Mouse (Mus musculus) midbrain, embryonic 14.5 days (tissue): ENCODE data around the gene Gm27179. TPM values are rescaled to one million over a fixed set of nuclear protein-coding genes. Genes with fewer than 3 reads are reported as not detected.
"Not testable (repeated sequence)": the region's sequence is repeated elsewhere in the genome, so short reads cannot be mapped to it uniquely, and the experiment has no call there.

ENCODE experiments used
- ATAC-seq: fragments of 200-750 bp; cut with Nextera tagmentation; 2 replicates; pipeline ENCODE4 v1.8.0; 2017; ENCODE audit warnings: moderate number of reproducible peaks, moderate library complexity; ENCODE audit not compliant: low FRiP score, low TSS enrichment
- DNase-seq: peaks from one replicate; pipeline ENCODE4 v3.0.0-alpha.2; 2015
- H3K27ac ChIP-seq: fragments of 300-500 bp; sonication (generic); replicated peaks from 2 replicates; pipeline ENCODE4 v1.5.1; 2014; ENCODE audit warnings: mild to moderate bottlenecking, low read depth, low read length, moderate library complexity
- H3K27me3 ChIP-seq: fragments of 300-500 bp; sonication (generic); 2 replicates; pipeline ENCODE4 v1.6.1; 2014; ENCODE audit warnings: low read length, control low read depth, mixed read lengths; ENCODE audit not compliant: control insufficient read depth, insufficient read depth
- H3K36me3 ChIP-seq: fragments of 300-500 bp; sonication (generic); 2 replicates; pipeline ENCODE4 v1.6.1; 2014; ENCODE audit warnings: low read length, control low read depth; ENCODE audit not compliant: control insufficient read depth, insufficient read depth
- H3K4me1 ChIP-seq: fragments of 300-500 bp; sonication (generic); 2 replicates; pipeline ENCODE4 v1.6.1; 2014; ENCODE audit warnings: mild to moderate bottlenecking, antibody characterized with exemption, low read length, control low read depth; ENCODE audit not compliant: control insufficient read depth, insufficient read depth
- H3K4me2 ChIP-seq: fragments of 300-500 bp; sonication (generic); 2 replicates; pipeline ENCODE4 v1.6.1; 2014; ENCODE audit warnings: mild to moderate bottlenecking, low read length, moderate library complexity
- H3K4me3 ChIP-seq: fragments of 300-500 bp; sonication (generic); replicated peaks from 2 replicates; pipeline ENCODE4 v1.5.1; 2014; ENCODE audit warnings: low read depth, low read length
- H3K9ac ChIP-seq: fragments of 300-500 bp; sonication (generic); replicated peaks from 2 replicates; pipeline ENCODE4 v1.6.1; 2014; ENCODE audit warnings: mild to moderate bottlenecking, low read length, moderate library complexity
- H3K9me3 ChIP-seq: fragments of 300-500 bp; sonication (generic); 2 replicates; pipeline ENCODE4 v1.6.1; 2016; ENCODE audit warnings: low read length, control low read depth, mixed read lengths; ENCODE audit not compliant: control insufficient read depth
- WGBS: fragments of 180-500 bp; shearing (Covaris S2); extraction: QIAGEN DNeasy Blood & Tissue Kit; methylation state at CpG from one replicate; pipeline ENCODE4 v1.1.7; 2014; 5-methylcytosine and 5-hydroxymethylcytosine counted together
- polyA plus RNA-seq: library from polyadenylated mRNA; unstranded; fragments of >200 nt; fragmentation: Nextera tagmentation; extraction: Ambion mirVana; gene quantifications from 2 replicates; pipeline ENCODE4 v1.2.1, GENCODE M21; 2014

Gene Gm27179
- polyA plus RNA-seq: not detected in 2 replicates

- not testable (repeated sequence) for DNase-seq, H3K36me3 ChIP-seq, H3K9ac ChIP-seq, H3K4me2 ChIP-seq, ATAC-seq, H3K9me3 ChIP-seq, H3K27me3 ChIP-seq, H3K4me1 ChIP-seq, H3K4me3 ChIP-seq, H3K27ac ChIP-seq
- no CpG with 5 or more reads among the region's 2 CpGs for WGBS
Measured at GRCm38 (mm10) chr14:69512449-69512848, at the start of gene Gm27179. Gene Gm27179, minus strand, starts transcription at chr14:69512549.

DNA sequence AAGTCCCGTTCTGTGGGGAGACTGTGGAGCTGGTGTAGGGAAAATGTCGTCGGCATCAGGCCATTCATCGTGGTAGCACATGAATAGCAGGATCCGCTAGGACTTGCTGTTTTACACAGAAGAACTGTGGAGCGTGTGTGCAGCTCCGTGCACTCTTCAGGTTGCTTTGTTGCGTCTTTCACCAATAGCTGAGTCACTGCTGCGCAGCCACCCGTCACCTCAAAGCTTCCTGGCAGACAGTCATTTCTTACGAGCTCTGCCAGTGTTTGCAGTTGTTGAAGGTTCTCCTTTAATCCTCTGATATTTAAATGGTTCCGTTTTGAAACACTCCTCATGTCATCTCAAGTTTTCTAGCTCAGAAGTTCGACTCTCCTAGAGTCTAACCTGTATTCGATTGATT, 45.2 kb upstream of the Gm27179 start:
- DNase-seq, H3K9ac ChIP-seq, H3K36me3 ChIP-seq, H3K27me3 ChIP-seq, ATAC-seq, H3K4me3 ChIP-seq, H3K9me3 ChIP-seq, H3K4me2 ChIP-seq, H3K27ac ChIP-seq, H3K4me1 ChIP-seq: not testable (repeated sequence)
- WGBS: no CpG with 5 or more reads among the region's 14 CpGs

GRCm38 (mm10) chr14:69556820-69557219, 44.5 kb upstream of the Gm27179 start:
- not testable (repeated sequence) for ATAC-seq, H3K9ac ChIP-seq, H3K4me2 ChIP-seq, DNase-seq, H3K27ac ChIP-seq, H3K9me3 ChIP-seq, H3K4me3 ChIP-seq, H3K27me3 ChIP-seq, H3K36me3 ChIP-seq, H3K4me1 ChIP-seq
- WGBS: no CpG with 5 or more reads among the region's 8 CpGs

DNA sequence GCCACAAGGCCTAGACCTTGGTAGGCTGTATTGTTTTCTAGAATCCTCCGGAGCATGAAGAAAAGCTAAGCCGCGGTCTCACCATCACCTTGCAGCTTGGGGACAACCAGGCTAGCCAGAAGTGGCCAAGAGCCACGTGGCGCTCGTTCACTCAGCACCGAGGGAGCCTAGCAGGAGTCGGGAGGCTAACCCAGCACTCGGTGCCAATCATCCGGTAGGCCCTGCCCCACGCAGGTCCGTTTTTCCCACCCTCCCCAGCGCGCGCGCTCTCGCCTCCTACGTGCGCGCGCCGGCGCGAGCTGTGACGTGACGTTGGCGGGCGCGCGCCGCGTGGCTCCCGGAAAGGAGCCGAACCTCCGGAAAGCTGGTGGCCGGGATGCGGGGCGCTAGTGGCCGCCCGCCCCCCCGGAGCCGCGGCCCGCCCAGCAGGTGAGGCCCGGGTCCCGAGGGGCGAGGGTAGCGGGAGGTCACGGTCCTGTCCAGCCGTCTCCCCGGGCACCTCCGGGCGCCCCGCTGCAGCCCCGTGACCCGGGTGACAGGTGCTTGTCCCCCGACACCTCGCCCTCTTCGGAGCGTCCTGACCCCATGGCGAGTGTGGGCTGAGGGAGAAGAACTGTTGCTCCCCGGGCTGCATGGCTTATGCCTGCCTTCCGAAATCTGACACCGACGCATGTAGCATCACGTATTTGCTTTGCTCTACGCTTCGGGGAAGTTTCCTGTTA, 42.9 kb upstream of the Gm27179 start, which contains the start of gene Entpd4b:
Entpd4b (plus strand) TSS at position 315 of the 722 bp plus-strand sequence.
- H3K27ac ChIP-seq, H3K9ac ChIP-seq, H3K27me3 ChIP-seq, DNase-seq, H3K4me2 ChIP-seq, H3K4me3 ChIP-seq, H3K4me1 ChIP-seq, H3K36me3 ChIP-seq, H3K9me3 ChIP-seq: not testable (repeated sequence)
- peak; percentile 92 for ATAC-seq
- no CpG with 5 or more reads among the region's 68 CpGs for WGBS

- H3K9me3 ChIP-seq, ATAC-seq: not testable (repeated sequence)
- WGBS: no CpG with 5 or more reads among the region's 4 CpGs
Measured at GRCm38 (mm10) chr14:69547310-69547709, 35.0 kb upstream of the Gm27179 start.

GRCm38 (mm10) chr14:69545052-69545451, 32.7 kb upstream of the Gm27179 start:
- not testable (repeated sequence) for H3K27ac ChIP-seq, ATAC-seq, H3K4me1 ChIP-seq, H3K4me3 ChIP-seq, H3K36me3 ChIP-seq, DNase-seq, H3K9me3 ChIP-seq, H3K9ac ChIP-seq, H3K4me2 ChIP-seq, H3K27me3 ChIP-seq
- WGBS: no CpG with 5 or more reads among the region's 2 CpGs

More at GRCm38 (mm10) chr14:69547310-69547709, 35.0 kb upstream of the Gm27179 start:
- not testable (repeated sequence) for H3K4me3 ChIP-seq, H3K4me2 ChIP-seq, H3K9ac ChIP-seq, DNase-seq, H3K36me3 ChIP-seq, H3K27me3 ChIP-seq, H3K4me1 ChIP-seq, H3K27ac ChIP-seq

DNA sequence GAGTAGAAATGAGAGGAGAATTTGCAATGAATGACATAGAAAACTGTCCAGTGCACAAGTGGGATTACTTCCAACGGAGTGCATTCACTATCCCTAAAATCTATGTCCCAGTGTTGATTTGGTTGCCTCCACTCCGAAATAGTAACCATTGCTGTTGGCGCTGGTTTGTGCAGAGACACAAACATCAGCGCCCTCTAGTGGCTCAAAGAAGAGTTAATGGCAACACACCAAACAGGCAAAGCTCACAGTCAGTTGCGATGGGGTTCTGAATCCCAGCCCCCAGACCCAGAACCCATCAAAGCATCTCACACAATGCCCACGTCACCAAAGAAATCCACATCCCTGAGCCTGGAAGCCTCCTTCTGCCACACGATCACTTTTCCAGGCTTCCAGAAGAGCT, 31.7 kb upstream of the Gm27179 start:
- not testable (repeated sequence) for H3K27me3 ChIP-seq

DNA sequence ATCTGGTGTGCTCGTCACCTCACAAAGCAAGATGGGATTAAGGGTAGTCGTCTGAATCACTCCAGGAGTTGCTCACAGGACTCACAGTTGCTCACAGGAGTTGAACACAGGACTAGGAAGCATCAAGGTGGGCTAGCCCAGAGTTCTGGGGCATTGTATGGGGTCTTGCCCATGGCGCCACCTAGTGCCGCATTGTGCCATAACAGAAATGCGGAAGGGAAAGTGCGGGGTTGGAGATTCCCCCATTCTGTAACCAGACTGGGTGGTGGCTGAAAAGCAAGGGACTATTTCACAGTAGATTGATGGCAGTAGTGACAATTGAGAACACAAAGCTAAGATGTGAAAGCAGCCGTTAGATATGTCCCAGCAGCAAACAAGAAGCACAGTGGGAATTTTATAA, 30.3 kb upstream of the Gm27179 start:
- WGBS: no CpG with 5 or more reads among the region's 7 CpGs
- not testable (repeated sequence) for H3K9me3 ChIP-seq, H3K4me1 ChIP-seq, H3K4me2 ChIP-seq, H3K9ac ChIP-seq, H3K36me3 ChIP-seq, DNase-seq, H3K27me3 ChIP-seq, H3K27ac ChIP-seq, ATAC-seq, H3K4me3 ChIP-seq

More for the DNA sequence above, 31.7 kb upstream of the Gm27179 start:
- H3K4me2 ChIP-seq, H3K9me3 ChIP-seq, H3K4me3 ChIP-seq, H3K4me1 ChIP-seq, H3K9ac ChIP-seq, H3K27ac ChIP-seq, ATAC-seq, DNase-seq, H3K36me3 ChIP-seq: not testable (repeated sequence)
- WGBS: no CpG with 5 or more reads among the region's 7 CpGs

DNA sequence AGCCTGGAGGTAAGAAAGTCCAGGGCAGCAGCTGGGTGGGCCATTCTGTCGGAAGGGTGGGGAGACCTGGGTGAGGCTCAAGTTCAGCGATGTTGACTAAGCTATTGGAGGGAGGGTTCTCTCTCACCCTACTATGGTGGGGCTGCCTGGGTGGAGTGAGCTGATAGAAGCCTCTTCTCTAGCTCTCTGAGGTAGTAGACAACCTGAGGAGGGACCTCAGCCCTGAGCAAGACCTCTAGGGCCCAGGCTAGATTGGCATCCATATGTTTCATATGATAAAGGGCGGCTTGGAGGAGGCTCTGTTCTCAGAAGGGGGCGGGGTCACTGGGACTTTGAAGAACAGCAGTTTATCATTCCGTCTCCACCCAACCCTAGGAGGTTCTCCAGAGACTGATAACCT, 27.8 kb upstream of the Gm27179 start:
- H3K9ac ChIP-seq, H3K4me2 ChIP-seq, H3K27ac ChIP-seq, H3K9me3 ChIP-seq, H3K36me3 ChIP-seq, DNase-seq, H3K27me3 ChIP-seq, ATAC-seq, H3K4me1 ChIP-seq, H3K4me3 ChIP-seq: not testable (repeated sequence)
- WGBS: no CpG with 5 or more reads among the region's 5 CpGs
